ENCODE assay signal across 8 mouse cellular contexts in genomic region chr17:25716711-25717637, GRCm38 (mm10). TPM values are rescaled to one million over a fixed set of nuclear protein-coding genes. Genes with fewer than 3 reads are reported as not detected.
DNase-seq lines count a peak whose midpoint lies in the region; ATAC-seq and TF ChIP-seq lines count a peak whose summit lies in the region.

Gene Gng13 (plus strand): TSS chr17:25717171.

- peak within 1 kb of the TSS; percentile 47 for H3K9ac ChIP-seq in hindbrain, embryonic 15.5 days
- peak within 1 kb of the TSS; percentile 41 for H3K9ac ChIP-seq in limb, embryonic 11.5 days (ENCODE audit: low read length)
- peak within 1 kb of the TSS; percentile 51 for H3K9ac ChIP-seq in neural tube, embryonic 15.5 days (replicated peaks)

- H3K4me3 ChIP-seq in embryonic facial prominence, embryonic 10.5 days: peak within 1 kb of the TSS; percentile 58
- H3K4me3 ChIP-seq in hindbrain, embryonic 15.5 days: peak within 1 kb of the TSS; percentile 43
- peak within 1 kb of the TSS; percentile 28 for H3K4me3 ChIP-seq in limb, embryonic 11.5 days (ENCODE audit: low read depth, low read length)
- peak within 1 kb of the TSS; percentile 42 for H3K4me3 ChIP-seq in neural tube, embryonic 15.5 days (replicated peaks)
- no peak within 1 kb of the TSS for H3K4me3 ChIP-seq in thymus, adult 2 months (ENCODE audit: control insufficient read depth, insufficient read depth, low read length)

- 1% methylated on average over 45 of the region's 45 CpGs for WGBS in embryonic facial prominence, embryonic 10.5 days
- under 1% methylated on average over 41 of the region's 45 CpGs for WGBS in hindbrain, embryonic 15.5 days
- 1% methylated on average over 44 of the region's 45 CpGs for whole genome bisulfite sequencing in limb, embryonic 11.5 days
- 1% methylated on average over 45 of the region's 45 CpGs for WGBS in neural tube, embryonic 15.5 days
- 4% methylated on average over 45 of the region's 45 CpGs for WGBS in thymus, adult 2 months

- intact Hi-C loops in left cerebral cortex, postnatal 4 days (cut with DNase I): no loop called here

- peaks cover 26% of the 10 kb centered on the region for H3K4me1 ChIP-seq in embryonic facial prominence, embryonic 10.5 days
- peaks cover 10% of the 10 kb centered on the region for H3K4me1 ChIP-seq in hindbrain, embryonic 15.5 days (replicated peaks)
- peaks cover 10% of the 10 kb centered on the region; the same call in 1 of the 2 replicates for H3K4me1 ChIP-seq in limb, embryonic 11.5 days (ENCODE audit: control insufficient read depth, insufficient read depth, low read length)
- H3K4me1 ChIP-seq in neural tube, embryonic 15.5 days: peaks cover 12% of the 10 kb centered on the region
- H3K4me1 ChIP-seq in thymus, adult 2 months (replicated peaks; ENCODE audit: control insufficient read depth, insufficient read depth, low read length): no peaks in the 10 kb centered on the region

- H3K27me3 ChIP-seq in embryonic facial prominence, embryonic 10.5 days (replicated peaks; ENCODE audit: low read depth, poor library complexity, severe bottlenecking): peaks cover 46% of the 10 kb centered on the region
- H3K27me3 ChIP-seq in hindbrain, embryonic 15.5 days: peaks cover 30% of the 10 kb centered on the region
- H3K27me3 ChIP-seq in limb, embryonic 11.5 days (ENCODE audit: control insufficient read depth, insufficient read depth, low read length): peaks cover 17% of the 10 kb centered on the region
- peaks cover 36% of the 10 kb centered on the region for H3K27me3 ChIP-seq in neural tube, embryonic 15.5 days (replicated peaks)
- peaks cover 2% of the 10 kb centered on the region; the same call in 1 of the 2 replicates for H3K27me3 ChIP-seq in thymus, adult 2 months (ENCODE audit: control insufficient read depth, insufficient read depth, low read length)

- peak within 1 kb of the TSS; percentile 40; the same call in 1 of the 2 replicates for H3K27ac ChIP-seq in embryonic facial prominence, embryonic 10.5 days (replicated peaks)
- no peak within 1 kb of the TSS for H3K27ac ChIP-seq in hindbrain, embryonic 15.5 days (replicated peaks)
- H3K27ac ChIP-seq in limb, embryonic 11.5 days (replicated peaks; ENCODE audit: low read depth, low read length): no peak within 1 kb of the TSS
- no peak within 1 kb of the TSS for H3K27ac ChIP-seq in neural tube, embryonic 15.5 days (replicated peaks)
- H3K27ac ChIP-seq in thymus, adult 2 months (ENCODE audit: control insufficient read depth, insufficient read depth, low read length): no peak within 1 kb of the TSS

- no peaks in the 10 kb centered on the region for H3K9me3 ChIP-seq in embryonic facial prominence, embryonic 10.5 days
- no peaks in the 10 kb centered on the region for H3K9me3 ChIP-seq in hindbrain, embryonic 15.5 days
- H3K9me3 ChIP-seq in limb, embryonic 11.5 days (ENCODE audit: control insufficient read depth, low read length): no peaks in the 10 kb centered on the region
- H3K9me3 ChIP-seq in neural tube, embryonic 15.5 days (replicated peaks): no peaks in the 10 kb centered on the region

- TF ChIP-seq POLR2A in thymus, adult 2 months (IDR thresholded peaks at IDR 0.05; ENCODE audit: control insufficient read depth, extremely low read depth, insufficient read depth, low read length, poor library complexity): no peak

- TF ChIP-seq CTCF in thymus, adult 2 months (IDR thresholded peaks at IDR 0.05; ENCODE audit: borderline replicate concordance, control insufficient read depth, extremely low read depth, insufficient read depth, low read length, poor library complexity): no peak

- H3K36me3 ChIP-seq in embryonic facial prominence, embryonic 10.5 days (replicated peaks): peaks cover 38% of the 10 kb centered on the region
- H3K36me3 ChIP-seq in hindbrain, embryonic 15.5 days: no peaks in the 10 kb centered on the region
- peaks cover 11% of the 10 kb centered on the region for H3K36me3 ChIP-seq in limb, embryonic 11.5 days (ENCODE audit: control insufficient read depth, insufficient read depth, low read length)
- H3K36me3 ChIP-seq in neural tube, embryonic 15.5 days: no peaks in the 10 kb centered on the region
- H3K36me3 ChIP-seq in thymus, adult 2 months (ENCODE audit: control insufficient read depth, insufficient read depth, low read length): no peaks in the 10 kb centered on the region

- H3K4me2 ChIP-seq in hindbrain, embryonic 15.5 days: peak within 1 kb of the TSS; percentile 91
- H3K4me2 ChIP-seq in limb, embryonic 11.5 days (ENCODE audit: low read depth, severe bottlenecking): peak within 1 kb of the TSS; percentile 73
- peak within 1 kb of the TSS; percentile 82 for H3K4me2 ChIP-seq in neural tube, embryonic 15.5 days

- peak; percentile 45 to 68 for DNase-seq in left cerebral cortex, adult 18-20 months (ENCODE audit: low spot score in 2 of 2)
- no peak for DNase-seq in left cerebral cortex, postnatal 4 days
- DNase-seq in embryonic facial prominence, embryonic 10.5 days (ENCODE audit: low spot score): peak; percentile 63
- DNase-seq in limb, embryonic 11.5 days (ENCODE audit: low spot score): peak; percentile 48
- no peak for DNase-seq in spleen, postnatal 10 days (ENCODE audit: low spot score in 2 of 2)
- no peak for DNase-seq in thymus, adult 2 months

- ATAC-seq in hindbrain, embryonic 15.5 days (ENCODE audit: low FRiP score, low read depth): no peak
- no peak for ATAC-seq in limb, embryonic 11.5 days (ENCODE audit: insufficient number of reproducible peaks, low FRiP score, low TSS enrichment, low read depth)
- no peak; the same call in 1 of the 2 replicates for ATAC-seq in neural tube, embryonic 15.5 days (ENCODE audit: low FRiP score)

RNA-seq across cellular contexts. Expression of gene Gng13, which starts in this region (rescaled TPM):
- 100 to 1,000 TPM; 151 to 157 TPM for total RNA-seq in left cerebral cortex, adult 18-20 months (2021)
- 10 to 100 TPM in 1 of 2 experiments, 1 to 10 TPM in 1; 9.9 to 16.3 TPM for total RNA-seq in left cerebral cortex, postnatal 4 days (2021)
- polyA plus RNA-seq in embryonic facial prominence, embryonic 10.5 days (2016; fragmentation: Nextera tagmentation; extraction: Ambion mirVana): 1.8 and 2.5 TPM in 2 replicates
- 6.7 and 9.6 TPM in 2 replicates for polyA plus RNA-seq in hindbrain, embryonic 15.5 days (2015; fragmentation: Nextera tagmentation; extraction: Ambion mirVana)
- polyA plus RNA-seq in limb, embryonic 11.5 days (2014; fragmentation: Nextera tagmentation; extraction: Ambion mirVana): 3.2 and 9.7 TPM in 2 replicates
- polyA plus RNA-seq in neural tube, embryonic 15.5 days (2015; fragmentation: Nextera tagmentation; extraction: Ambion mirVana): 8.0 and 8.3 TPM in 2 replicates
- polyA plus RNA-seq in thymus, adult 2 months (2012; rRNA removed): 0.54 and 1.2 TPM in 2 replicates

Comparison
In these comparisons a context has a peak if more than half of its experiments do, and no peak if none do; other contexts are left out.
1. RNA of gene Gng13 (total RNA-seq): 151 to 157 TPM in left cerebral cortex, adult 18-20 months; 9.9 to 16.3 TPM in left cerebral cortex, postnatal 4 days; every median in the first group is over 4 times any median in the second.
2. DNase-seq: peak in left cerebral cortex, adult 18-20 months (2 of 2), embryonic facial prominence, embryonic 10.5 days (single experiment) and limb, embryonic 11.5 days (single experiment); none in left cerebral cortex, postnatal 4 days (single experiment), spleen, postnatal 10 days (0 of 2) and thymus, adult 2 months (single experiment).
3. Peak in every context shown above with its lines, with median percentiles within 50 percentile points of each other: H3K4me2 ChIP-seq and H3K9ac ChIP-seq.